Mouse (Mus musculus) stomach, embryonic 16.5 days (tissue): Measurements from ENCODE around the gene Pkp1. TPM values are rescaled to one million over a fixed set of nuclear protein-coding genes. Genes with fewer than 3 reads are reported as not detected.

Source experiments
- ATAC-seq: fragments of 200-750 bp; cut with Nextera tagmentation; 2 replicates; pipeline ENCODE4 v1.8.0; 2017; ENCODE audit warnings: moderate number of reproducible peaks, moderate TSS enrichment; ENCODE audit not compliant: insufficient read depth, low FRiP score
- H3K27ac ChIP-seq: fragments of 300-500 bp; sonication (generic); 2 replicates; pipeline ENCODE4 v1.5.1; 2014; ENCODE audit warnings: low read length
- H3K27me3 ChIP-seq: fragments of 300-500 bp; sonication (generic); 2 replicates; pipeline ENCODE4 v1.6.1; 2014; ENCODE audit warnings: low read length, control low read depth, mixed read lengths; ENCODE audit not compliant: control insufficient read depth, insufficient read depth
- H3K36me3 ChIP-seq: fragments of 300-500 bp; sonication (generic); 2 replicates; pipeline ENCODE4 v1.6.1; 2014; ENCODE audit warnings: low read length; ENCODE audit not compliant: control insufficient read depth, insufficient read depth
- H3K4me1 ChIP-seq: fragments of 300-500 bp; sonication (generic); 2 replicates; pipeline ENCODE4 v1.6.1; 2014; ENCODE audit warnings: low read length, control low read depth, mixed read lengths; ENCODE audit not compliant: control insufficient read depth, insufficient read depth
- H3K4me2 ChIP-seq: fragments of 300-500 bp; sonication (generic); 2 replicates; pipeline ENCODE4 v1.6.1; 2014; ENCODE audit warnings: low read depth, low read length, mixed read lengths
- H3K4me3 ChIP-seq: fragments of 300-500 bp; sonication (generic); replicated peaks from 2 replicates; pipeline ENCODE4 v1.5.1; 2014; ENCODE audit warnings: mild to moderate bottlenecking, low read length
- H3K9ac ChIP-seq: fragments of 300-500 bp; sonication (generic); 2 replicates; pipeline ENCODE4 v1.6.1; 2014; ENCODE audit warnings: low read length
- H3K9me3 ChIP-seq: fragments of 300-500 bp; sonication (generic); replicated peaks from 2 replicates; pipeline ENCODE4 v1.6.1; 2016; ENCODE audit warnings: low read length, control low read depth; ENCODE audit not compliant: control insufficient read depth
- WGBS: fragments of 180-500 bp; shearing (Covaris S2); extraction: QIAGEN DNeasy Blood & Tissue Kit; methylation state at CpG from one replicate; pipeline ENCODE4 v1.1.7; 2014; 5-methylcytosine and 5-hydroxymethylcytosine counted together
- polyA plus RNA-seq: library from polyadenylated mRNA; unstranded; fragments of >200 nt; fragmentation: Nextera tagmentation; extraction: Ambion mirVana; gene quantifications from 2 replicates; pipeline ENCODE4 v1.2.1, GENCODE M21; 2015

Gene Pkp1
- polyA plus RNA-seq = 49.8 and 67.2 TPM in 2 replicates

- Histone ChIP-seq H3K27ac (peak within 1 kb of the TSS; percentile 55; the same call in 1 of the 2 replicates), H3K4me3 (peak within 1 kb of the TSS; percentile 47), H3K9ac (peak within 1 kb of the TSS; percentile 62), H3K4me1 (no peaks in the 10 kb centered on the region), H3K9me3 (no peaks in the 10 kb centered on the region), H3K4me2 (peak within 1 kb of the TSS; percentile 44), H3K27me3 (peaks cover 49% of the 10 kb centered on the region), H3K36me3 (no peaks in the 10 kb centered on the region)
- ATAC-seq = peak; percentile 70
- WGBS = under 1% methylated on average over 64 of the region's 67 CpGs
Observed at GRCm38 (mm10) chr1:135918644-135919407, at the start of gene Pkp1. Pkp1 (minus strand) TSS chr1:135919207.

GRCm38 (mm10) chr1:135967739-135968138, 48.7 kb upstream of the Pkp1 start:
- Histone ChIP-seq H3K9me3 (no peaks in the 10 kb centered on the region), H3K4me1 (no peaks in the 10 kb centered on the region), H3K27me3 (no peaks in the 10 kb centered on the region), H3K9ac (no peak overlapping the region), H3K4me3 (no peak overlapping the region), H3K4me2 (no peak overlapping the region), H3K27ac (no peak overlapping the region), H3K36me3 (no peaks in the 10 kb centered on the region)
- WGBS = 66% methylated on average over 4 of the region's 4 CpGs
- ATAC-seq = no peak

- H3K4me1 ChIP-seq = no peaks in the 10 kb centered on the region
- ATAC-seq = no peak
- WGBS = 79% methylated on average over 11 of the region's 11 CpGs
Observed at GRCm38 (mm10) chr1:135964561-135964960, 45.6 kb upstream of the Pkp1 start.

GRCm38 (mm10) chr1:135963177-135963576, 44.2 kb upstream of the Pkp1 start:
- 58% methylated on average over 5 of the region's 5 CpGs for WGBS
- Histone ChIP-seq H3K4me3 (no peak overlapping the region), H3K9me3 (no peaks in the 10 kb centered on the region), H3K27me3 (no peaks in the 10 kb centered on the region), H3K4me2 (no peak overlapping the region), H3K27ac (no peak overlapping the region), H3K36me3 (no peaks in the 10 kb centered on the region), H3K4me1 (no peaks in the 10 kb centered on the region), H3K9ac (no peak overlapping the region)
- ATAC-seq = no peak

More at GRCm38 (mm10) chr1:135964561-135964960, 45.6 kb upstream of the Pkp1 start:
- Histone ChIP-seq H3K9me3 (no peaks in the 10 kb centered on the region), H3K27me3 (no peaks in the 10 kb centered on the region), H3K27ac (no peak overlapping the region), H3K9ac (no peak overlapping the region), H3K36me3 (no peaks in the 10 kb centered on the region), H3K4me3 (no peak overlapping the region), H3K4me2 (no peak overlapping the region)

GRCm38 (mm10) chr1:135958483-135958882, 39.5 kb upstream of the Pkp1 start:
- H3K4me1 ChIP-seq = no peaks in the 10 kb centered on the region
- no peaks in the 10 kb centered on the region for H3K27me3 ChIP-seq
- H3K27ac ChIP-seq = no peak overlapping the region
- no peak overlapping the region for H3K4me2 ChIP-seq
- no peak for ATAC-seq
- no peaks in the 10 kb centered on the region for H3K9me3 ChIP-seq
- no peaks in the 10 kb centered on the region for H3K36me3 ChIP-seq
- H3K9ac ChIP-seq = no peak overlapping the region
- H3K4me3 ChIP-seq = no peak overlapping the region
- WGBS = 47% methylated on average over 4 of the region's 4 CpGs

- no peak for ATAC-seq
- WGBS = 49% methylated on average over 2 of the region's 2 CpGs
- H3K27me3 ChIP-seq = no peaks in the 10 kb centered on the region
Observed at GRCm38 (mm10) chr1:135948871-135949270, 29.9 kb upstream of the Pkp1 start.

GRCm38 (mm10) chr1:135946247-135946646, 27.2 kb upstream of the Pkp1 start:
- no peaks in the 10 kb centered on the region for H3K36me3 ChIP-seq
- no peaks in the 10 kb centered on the region for H3K9me3 ChIP-seq
- no peak overlapping the region for H3K4me3 ChIP-seq
- H3K27ac ChIP-seq = no peak overlapping the region
- H3K27me3 ChIP-seq = no peaks in the 10 kb centered on the region
- WGBS = 65% methylated on average over 4 of the region's 4 CpGs
- no peak overlapping the region for H3K4me2 ChIP-seq
- H3K4me1 ChIP-seq = peaks cover 4% of the 10 kb centered on the region; the same call in 1 of the 2 replicates
- H3K9ac ChIP-seq = no peak overlapping the region
- no peak for ATAC-seq

More at GRCm38 (mm10) chr1:135948871-135949270, 29.9 kb upstream of the Pkp1 start:
- H3K9me3 ChIP-seq = no peaks in the 10 kb centered on the region
- H3K36me3 ChIP-seq = no peaks in the 10 kb centered on the region
- no peak overlapping the region for H3K4me2 ChIP-seq
- no peaks in the 10 kb centered on the region for H3K4me1 ChIP-seq
- no peak overlapping the region for H3K9ac ChIP-seq
- H3K27ac ChIP-seq = no peak overlapping the region
- no peak overlapping the region for H3K4me3 ChIP-seq

GRCm38 (mm10) chr1:135945711-135946110, 26.7 kb upstream of the Pkp1 start:
- H3K27ac ChIP-seq = no peak overlapping the region
- no peaks in the 10 kb centered on the region for H3K9me3 ChIP-seq
- H3K27me3 ChIP-seq = no peaks in the 10 kb centered on the region
- no peaks in the 10 kb centered on the region for H3K36me3 ChIP-seq
- no peak overlapping the region for H3K4me3 ChIP-seq
- WGBS = 7% methylated on average over 7 of the region's 7 CpGs
- H3K4me2 ChIP-seq = no peak overlapping the region
- peaks cover 4% of the 10 kb centered on the region; the same call in 1 of the 2 replicates for H3K4me1 ChIP-seq
- no peak for ATAC-seq
- no peak overlapping the region for H3K9ac ChIP-seq

GRCm38 (mm10) chr1:135944526-135945259, 25.7 kb upstream of the Pkp1 start:
- Histone ChIP-seq H3K9ac (no peak overlapping the region), H3K4me1 (peaks cover 4% of the 10 kb centered on the region; the same call in 1 of the 2 replicates), H3K27me3 (no peaks in the 10 kb centered on the region), H3K36me3 (no peaks in the 10 kb centered on the region), H3K9me3 (no peaks in the 10 kb centered on the region), H3K4me3 (no peak overlapping the region), H3K4me2 (no peak overlapping the region), H3K27ac (no peak overlapping the region; the same call in 1 of the 2 replicates)
- 43% methylated on average over 12 of the region's 12 CpGs for WGBS
- ATAC-seq = peak; percentile 59; the same call in 1 of the 2 replicates
